Mouse (Mus musculus) olfactory bulb, adult 2 months (tissue): Measurements from ENCODE around the gene Tmed5. TPM values are rescaled to one million over a fixed set of nuclear protein-coding genes. Genes with fewer than 3 reads are reported as not detected.
"Not testable (repeated sequence)": the region's sequence is repeated elsewhere in the genome, so short reads cannot be mapped to it uniquely, and the experiment has no call there.

ENCODE experiments used
- H3K27ac ChIP-seq: fragments of 200-500 bp; 2 replicates; pipeline ENCODE4 v1.5.1; 2012; ENCODE audit warnings: low read depth, low read length; ENCODE audit not compliant: insufficient read depth
- H3K4me1 ChIP-seq: fragments of 200-500 bp; 2 replicates; pipeline ENCODE4 v1.6.1; 2012; ENCODE audit warnings: low read length; ENCODE audit not compliant: control insufficient read depth, insufficient read depth
- H3K4me3 ChIP-seq: fragments of 200-500 bp; 2 replicates; pipeline ENCODE4 v1.5.1; 2012; ENCODE audit warnings: mild to moderate bottlenecking, low read depth, low read length, moderate library complexity; ENCODE audit not compliant: insufficient read depth
- CTCF ChIP-seq: fragments of 200-500 bp; IDR thresholded peaks from 2 replicates; pipeline ENCODE4 v1.5.1; 2012; ENCODE audit warnings: low read depth, mild to moderate bottlenecking, low read length, moderate library complexity; ENCODE audit not compliant: insufficient read depth
- POLR2A ChIP-seq: fragments of 200-500 bp; IDR thresholded peaks from 2 replicates; pipeline ENCODE4 v1.6.1; 2012; ENCODE audit warnings: mild to moderate bottlenecking, low read depth, low read length, moderate library complexity; ENCODE audit not compliant: insufficient read depth
- WGBS: fragments of 180-500 bp; shearing (Covaris S2); methylation state at CpG from one replicate; pipeline ENCODE4 v1.1.7; 2018; 5-methylcytosine and 5-hydroxymethylcytosine counted together
- polyA plus RNA-seq: library from polyadenylated mRNA; stranded (reverse); fragments of >200 nt; gene quantifications from 2 replicates; pipeline ENCODE4 v1.2.4, GENCODE M21; 2012; ENCODE audit warnings: low replicate concordance; ENCODE audit not compliant: missing spikeins, insufficient read depth, insufficient read length

Gene Tmed5
- polyA plus RNA-seq, 1 experiment: not detected

DNA sequence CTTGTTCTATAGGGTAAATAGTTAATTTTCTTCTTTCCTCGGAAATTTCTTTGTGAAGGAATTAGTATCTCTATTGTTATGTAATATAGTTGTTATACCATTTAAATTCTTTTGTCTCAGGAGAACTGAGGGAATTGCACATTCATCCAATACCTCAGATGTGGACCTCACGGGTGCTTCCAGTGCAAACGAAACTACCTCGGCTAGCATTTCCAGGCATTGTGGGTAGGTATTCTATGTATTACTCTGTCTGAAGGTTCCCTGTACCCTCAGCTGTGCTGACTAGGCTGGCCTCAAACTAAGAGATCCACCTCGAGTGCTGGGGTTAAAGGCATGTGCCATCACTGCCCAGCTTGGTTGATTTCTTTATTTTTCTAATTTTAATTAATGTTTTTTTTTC lies 28.1 kb downstream of the Tmed5 start:
- 74% methylated on average over 5 of the region's 5 CpGs for WGBS

DNA sequence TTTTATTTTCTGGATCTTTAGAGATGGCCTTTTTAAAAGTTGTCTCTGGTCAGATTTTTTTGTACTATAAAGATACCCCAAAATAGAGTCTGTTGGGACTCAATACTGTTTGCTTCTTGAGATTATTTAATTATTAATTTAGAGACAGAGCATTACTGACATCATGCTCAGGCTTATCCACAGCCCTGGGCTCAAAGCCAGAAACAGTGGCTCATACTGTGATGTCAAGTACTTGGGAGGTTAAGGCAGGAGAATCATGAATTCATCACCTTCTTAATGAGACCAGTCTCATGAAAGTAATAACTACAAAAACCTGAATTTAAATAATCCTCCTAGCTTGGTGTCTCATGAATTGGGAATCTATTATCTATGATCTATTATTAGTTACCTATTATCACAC lies 32.2 kb downstream of the Tmed5 start:
- Histone ChIP-seq H3K4me3 (no peak overlapping the region), H3K4me1 (no peaks in the 10 kb centered on the region), H3K27ac (no peak overlapping the region)
- TF ChIP-seq CTCF: no peak
- no peak for TF ChIP-seq POLR2A

More for the DNA sequence above, 28.1 kb downstream of the Tmed5 start:
- H3K4me1 ChIP-seq: no peaks in the 10 kb centered on the region
- no peak overlapping the region for H3K4me3 ChIP-seq
- TF ChIP-seq CTCF (no peak), POLR2A (no peak)
- no peak overlapping the region for H3K27ac ChIP-seq

DNA sequence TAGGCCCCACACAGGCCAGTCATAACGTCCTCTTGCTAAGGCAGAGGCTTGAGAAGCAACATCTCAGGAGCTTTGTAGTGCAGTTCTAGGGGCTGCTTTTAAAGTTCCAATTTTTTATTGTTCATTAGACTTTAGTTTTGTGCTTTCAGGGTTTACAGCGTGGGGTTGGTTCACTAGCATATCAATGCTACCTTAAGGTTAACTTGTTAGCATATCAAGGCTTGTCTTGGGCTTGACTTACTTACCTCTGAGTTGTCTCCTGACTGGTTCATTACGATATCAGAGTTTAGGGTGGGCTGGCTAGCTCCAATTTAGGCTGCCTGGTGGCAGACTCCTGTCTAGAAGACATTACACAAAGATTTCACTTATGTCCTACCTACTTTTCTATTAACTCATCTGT lies 34.7 kb downstream of the Tmed5 start:
- WGBS: 92% methylated on average over 3 of the region's 3 CpGs
- no peak overlapping the region for H3K4me3 ChIP-seq
- no peaks in the 10 kb centered on the region for H3K4me1 ChIP-seq
- TF ChIP-seq POLR2A (no peak), CTCF (no peak)
- no peak overlapping the region for H3K27ac ChIP-seq

DNA sequence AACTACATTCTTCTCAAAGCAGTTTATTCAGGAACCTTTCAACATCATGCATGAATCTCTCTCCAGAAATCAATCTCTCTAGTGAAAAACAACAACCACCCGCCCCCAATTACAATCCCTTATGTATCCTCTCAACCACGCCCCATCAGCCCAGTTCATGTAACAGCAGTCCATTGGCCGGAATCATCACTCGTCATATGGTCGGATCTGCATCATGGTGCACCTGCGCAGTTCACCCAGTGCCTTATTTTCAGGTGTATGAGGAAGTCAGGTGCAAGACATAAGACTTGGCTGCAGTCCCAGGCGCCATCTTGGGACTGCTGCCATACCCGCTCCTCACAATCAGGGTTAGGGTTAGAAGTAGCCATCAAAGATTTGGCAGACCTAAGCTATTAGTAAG lies 39.7 kb downstream of the Tmed5 start:
- WGBS: 96% methylated on average over 8 of the region's 8 CpGs
- not testable (repeated sequence) for H3K4me1 ChIP-seq, H3K27ac ChIP-seq, H3K4me3 ChIP-seq

DNA sequence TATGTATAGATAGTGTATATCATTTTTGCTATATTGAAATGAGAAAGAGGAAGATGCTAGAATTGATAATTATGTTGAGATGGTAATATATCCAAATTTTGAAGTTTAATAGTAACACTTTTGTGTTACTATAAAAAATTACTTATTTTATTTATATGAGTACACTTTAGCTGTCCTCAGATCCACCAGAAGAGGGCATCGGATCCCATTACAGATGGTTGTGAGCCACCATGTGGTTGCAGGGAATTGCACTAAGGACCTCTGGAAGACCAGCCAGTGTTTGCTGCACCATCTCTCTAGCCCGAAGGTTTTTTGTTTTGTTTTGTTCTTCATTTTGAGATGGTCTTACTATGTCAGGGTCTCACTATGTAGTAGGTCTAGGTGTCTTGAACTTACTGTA lies 47.0 kb downstream of the Tmed5 start:
- TF ChIP-seq POLR2A (no peak), CTCF (no peak)
- H3K4me3 ChIP-seq: no peak overlapping the region
- H3K27ac ChIP-seq: no peak overlapping the region
- no peaks in the 10 kb centered on the region for H3K4me1 ChIP-seq
- WGBS: 92% methylated on average over 2 of the region's 2 CpGs

DNA sequence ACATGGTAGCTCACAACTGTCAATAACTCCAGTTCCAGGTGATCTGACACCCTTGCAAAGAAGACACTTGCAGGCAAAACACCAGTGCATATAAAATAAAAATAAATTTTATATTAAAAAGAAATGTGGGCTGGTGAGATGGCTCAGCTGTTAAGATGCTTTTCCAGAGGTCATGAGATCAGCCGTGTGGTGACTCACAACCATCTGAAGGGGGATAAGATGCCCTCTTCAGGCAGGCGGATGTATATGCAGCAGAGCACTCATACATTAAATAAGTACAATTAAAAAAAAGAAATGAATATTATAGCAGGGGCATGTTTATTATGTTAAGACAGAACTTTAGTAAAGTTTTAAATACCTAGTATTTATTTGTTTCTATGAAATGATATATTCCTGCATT lies 50.0 kb downstream of the Tmed5 start:
- no peak overlapping the region for H3K27ac ChIP-seq
- H3K4me1 ChIP-seq: no peaks in the 10 kb centered on the region
- TF ChIP-seq POLR2A: no peak
- TF ChIP-seq CTCF: no peak
- 44% methylated on average over 2 of the region's 2 CpGs for WGBS
- no peak overlapping the region for H3K4me3 ChIP-seq

DNA sequence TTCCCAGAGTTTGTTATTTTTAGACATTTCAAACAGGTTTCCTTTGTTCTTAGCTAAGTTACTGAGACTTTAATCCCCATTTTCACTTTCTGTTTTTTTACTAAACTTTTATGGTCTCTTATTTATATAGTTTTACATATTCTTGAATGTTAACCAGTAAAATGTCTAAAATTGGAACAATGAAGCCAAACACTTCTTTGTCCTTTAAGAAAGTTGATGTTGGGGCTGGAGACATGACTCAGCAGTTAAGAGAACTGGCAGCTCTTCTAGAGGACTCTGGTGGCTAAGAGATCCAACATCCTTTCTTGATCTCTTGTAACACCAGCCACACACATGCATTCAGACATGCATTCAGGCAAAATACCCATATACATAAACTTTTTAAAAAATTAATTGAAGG lies 52.8 kb downstream of the Tmed5 start:
- TF ChIP-seq CTCF: no peak
- TF ChIP-seq POLR2A: no peak
- H3K27ac ChIP-seq: no peak overlapping the region
- H3K4me1 ChIP-seq: no peaks in the 10 kb centered on the region
- no peak overlapping the region for H3K4me3 ChIP-seq

DNA sequence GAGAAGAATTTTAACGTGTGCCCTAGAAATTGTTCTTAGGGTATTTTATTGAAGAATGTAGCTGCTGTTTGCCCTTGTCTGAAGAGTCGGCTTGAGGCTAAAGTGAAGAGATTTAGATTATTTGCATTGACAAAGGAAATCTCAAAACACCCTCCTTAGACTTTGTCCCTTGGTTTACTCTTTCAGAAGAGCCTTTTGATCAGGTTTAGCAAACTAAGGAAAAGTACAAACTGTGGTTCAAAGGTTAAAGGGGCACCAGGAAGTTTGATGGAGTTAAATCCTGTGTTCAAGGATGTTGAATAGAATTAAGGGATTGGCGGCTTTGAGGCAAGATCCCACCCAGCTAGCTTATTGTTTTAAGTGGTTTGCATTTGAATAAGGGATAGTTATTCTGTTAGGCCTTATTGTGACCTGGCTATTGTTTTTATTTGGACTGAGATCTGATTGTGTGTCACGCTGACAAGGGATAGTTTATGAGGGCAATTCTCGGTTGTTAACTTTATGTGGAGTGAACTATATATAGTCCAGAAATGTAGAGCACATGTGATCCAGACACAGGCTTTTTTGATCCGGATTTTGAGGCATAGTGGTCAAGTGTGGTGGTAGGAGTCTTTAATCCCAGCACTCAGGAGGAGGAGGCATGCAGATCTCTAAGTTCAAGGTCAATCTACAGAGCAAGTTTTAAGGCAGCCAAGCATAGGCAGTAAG lies 55.4 kb downstream of the Tmed5 start:
- 62% methylated on average over 6 of the region's 6 CpGs for WGBS
- Histone ChIP-seq H3K4me1 (no peaks in the 10 kb centered on the region), H3K4me3 (no peak overlapping the region), H3K27ac (no peak overlapping the region)
- no peak for TF ChIP-seq POLR2A
- TF ChIP-seq CTCF: no peak

DNA sequence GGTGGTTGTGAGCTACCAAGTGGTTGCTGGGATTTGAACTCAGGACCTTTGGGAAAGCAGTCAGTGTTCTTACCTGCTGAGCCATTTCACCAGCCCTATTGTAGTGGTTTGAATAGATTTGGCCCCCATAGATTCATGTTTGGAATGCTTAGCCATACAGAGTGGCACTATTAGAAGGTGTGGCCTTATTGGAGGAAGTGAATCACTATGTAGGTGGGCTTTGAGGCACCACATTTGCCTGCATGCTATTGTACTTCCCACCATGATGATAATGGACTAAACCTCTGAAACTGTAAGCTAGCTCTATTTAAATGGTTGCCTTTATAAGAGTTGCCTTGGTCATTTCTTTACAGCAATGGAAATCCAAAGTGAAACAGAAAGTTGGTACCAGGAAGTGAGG lies 56.2 kb downstream of the Tmed5 start:
- H3K4me1 ChIP-seq: no peaks in the 10 kb centered on the region
- TF ChIP-seq POLR2A (no peak), CTCF (no peak)
- H3K4me3 ChIP-seq: no peak overlapping the region
- no peak overlapping the region for H3K27ac ChIP-seq

DNA sequence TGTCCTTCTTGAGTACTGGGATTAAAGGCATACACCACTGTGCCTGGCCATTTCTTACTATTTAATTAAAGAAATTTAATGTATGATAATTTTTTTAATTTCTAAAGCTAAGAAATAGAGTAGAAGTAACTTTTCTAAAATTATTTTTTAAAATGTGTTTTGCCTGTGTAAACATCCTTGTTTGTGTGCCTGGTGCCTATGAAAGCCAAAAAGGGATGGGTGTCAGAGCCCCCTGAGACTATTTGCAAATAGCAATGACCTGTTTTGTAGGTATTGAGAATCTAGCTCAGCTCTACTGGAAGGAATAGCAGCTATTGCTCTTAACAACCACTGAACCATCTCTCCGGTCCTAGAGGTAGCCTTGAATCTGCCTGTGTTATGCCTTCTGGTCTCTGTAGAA lies 60.1 kb downstream of the Tmed5 start:
- 97% methylated on average over 1 of the region's 1 CpGs for WGBS
- Histone ChIP-seq H3K27ac (no peak overlapping the region), H3K4me1 (no peaks in the 10 kb centered on the region), H3K4me3 (no peak overlapping the region)
- no peak for TF ChIP-seq CTCF
- TF ChIP-seq POLR2A: no peak
